Mouse (Mus musculus): ENCODE measurements at regions not wholly inside any gene's neighbourhood (a gene's known extent, or its start where the extent isn't known, plus 50 kb on each side); places are given as distances from the start of the nearest gene placed in this dataset.

GRCm38 (mm10) chr16:30790036-30790435 lies 190.5 kb downstream of the Fam43a start:
- DNase-seq (ENCODE audit: low spot score) (no peak), ATAC-seq (replicated peaks; ENCODE audit: low FRiP score) (no peak)
- Histone ChIP-seq H3K4me1 (replicated peaks; ENCODE audit: control insufficient read depth, insufficient read depth, low read length) (peaks cover 4% of the 10 kb centered on the region; the same call in 1 of the 2 replicates), H3K4me3 (ENCODE audit: low read depth, low read length) (no peak overlapping the region), H3K9me3 (ENCODE audit: control insufficient read depth, low read length) (no peaks in the 10 kb centered on the region), H3K36me3 (ENCODE audit: control insufficient read depth, insufficient read depth, low read length) (no peaks in the 10 kb centered on the region), H3K4me2 (ENCODE audit: low read depth, low read length, severe bottlenecking) (no peak overlapping the region), H3K27me3 (ENCODE audit: control insufficient read depth, insufficient read depth, low read length) (no peaks in the 10 kb centered on the region), H3K9ac (ENCODE audit: low read length) (no peak overlapping the region; the same call in 1 of the 2 replicates), H3K27ac (ENCODE audit: low read depth, low read length) (no peak overlapping the region)
- WGBS: 55% methylated on average over 3 of the region's 3 CpGs

DNA sequence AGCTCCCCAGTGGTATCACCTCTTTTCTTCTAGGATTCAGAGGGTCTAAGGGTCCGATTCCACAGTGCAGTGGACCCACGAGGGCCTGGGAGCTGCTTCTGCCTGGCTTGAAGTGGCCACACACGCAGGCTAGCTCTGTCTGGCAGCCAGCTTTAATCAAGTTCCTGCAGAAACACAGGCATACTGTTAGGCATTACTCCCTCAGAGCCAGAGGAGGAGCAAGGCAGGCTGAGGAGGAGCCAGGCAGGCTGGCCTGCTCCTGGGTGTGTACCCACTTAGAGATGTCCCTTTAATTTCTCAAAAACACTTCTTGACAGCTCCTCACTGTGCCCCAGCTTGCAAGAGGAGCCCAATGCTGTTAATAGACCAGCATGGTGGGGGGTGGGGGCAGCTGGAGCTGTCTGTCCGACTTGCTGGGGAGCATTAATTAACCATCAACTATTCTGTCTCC lies 191.1 kb downstream of the Fam43a start:
- H3K27ac ChIP-seq (ENCODE audit: low read depth, low read length): peak overlapping the region; percentile 12; the same call in 1 of the 2 replicates
- WGBS: 28% methylated on average over 4 of the region's 4 CpGs
- H3K9ac ChIP-seq (ENCODE audit: low read length): no peak overlapping the region; the same call in 1 of the 2 replicates
- no peaks in the 10 kb centered on the region for H3K9me3 ChIP-seq (ENCODE audit: control insufficient read depth, low read length)
- no peaks in the 10 kb centered on the region for H3K36me3 ChIP-seq (ENCODE audit: control insufficient read depth, insufficient read depth, low read length)
- DNase-seq (ENCODE audit: low spot score) (peak; percentile 58), ATAC-seq (replicated peaks; ENCODE audit: low FRiP score) (0 out of 2 replicates have a peak, but pooled peaks have one; percentile 7)
- no peak overlapping the region for H3K4me2 ChIP-seq (ENCODE audit: low read depth, low read length, severe bottlenecking)
- H3K4me3 ChIP-seq (ENCODE audit: low read depth, low read length): no peak overlapping the region
- peaks cover 4% of the 10 kb centered on the region; the same call in 1 of the 2 replicates for H3K4me1 ChIP-seq (replicated peaks; ENCODE audit: control insufficient read depth, insufficient read depth, low read length)
- no peaks in the 10 kb centered on the region for H3K27me3 ChIP-seq (ENCODE audit: control insufficient read depth, insufficient read depth, low read length)

DNA sequence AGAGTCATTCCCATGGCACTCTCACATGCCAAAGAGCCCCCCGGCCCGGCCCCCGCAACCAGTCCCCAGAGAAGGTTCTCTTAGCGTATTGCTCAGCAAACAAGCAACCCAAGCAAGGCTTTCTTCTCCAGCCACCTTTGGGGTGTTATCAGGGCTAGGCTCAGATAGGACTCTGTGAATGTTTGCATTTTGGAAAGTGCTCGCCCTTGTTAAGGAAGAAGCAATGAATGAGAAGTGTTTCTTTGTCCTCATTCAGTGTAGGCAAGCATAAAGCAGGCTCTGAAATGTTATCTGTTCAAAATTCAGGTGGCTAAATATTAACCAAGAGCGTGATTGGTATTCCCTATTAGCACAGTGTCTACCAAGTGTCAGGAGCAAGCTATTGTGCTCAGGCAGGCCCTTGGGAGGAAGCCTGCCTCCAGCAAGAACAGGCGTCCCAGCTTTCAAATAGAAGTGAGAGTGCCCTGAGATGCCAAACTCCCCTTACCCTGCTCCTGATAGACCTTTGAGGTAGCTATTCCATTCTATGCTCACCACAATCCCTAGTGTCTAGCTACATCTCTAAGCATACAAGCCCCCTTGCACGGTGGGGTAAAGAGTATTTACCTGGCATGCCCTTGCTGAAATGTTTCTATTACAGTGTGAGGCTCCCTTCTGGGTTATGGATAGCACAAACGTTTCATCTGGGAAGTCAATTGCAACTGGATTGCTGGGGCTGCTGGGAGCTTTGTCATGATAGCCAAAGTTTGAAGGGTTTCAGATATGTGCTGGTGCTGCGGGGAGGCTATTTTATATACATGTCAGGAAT lies 191.7 kb downstream of the Fam43a start:
- Histone ChIP-seq H3K4me1 (replicated peaks; ENCODE audit: control insufficient read depth, insufficient read depth, low read length) (peaks cover 4% of the 10 kb centered on the region; the same call in 1 of the 2 replicates), H3K9ac (ENCODE audit: low read length) (no peak overlapping the region), H3K27ac (ENCODE audit: low read depth, low read length) (no peak overlapping the region), H3K9me3 (ENCODE audit: control insufficient read depth, low read length) (no peaks in the 10 kb centered on the region), H3K4me3 (ENCODE audit: low read depth, low read length) (no peak overlapping the region), H3K27me3 (ENCODE audit: control insufficient read depth, insufficient read depth, low read length) (no peaks in the 10 kb centered on the region), H3K4me2 (ENCODE audit: low read depth, low read length, severe bottlenecking) (no peak overlapping the region), H3K36me3 (ENCODE audit: control insufficient read depth, insufficient read depth, low read length) (no peaks in the 10 kb centered on the region)
- no peak for DNase-seq (ENCODE audit: low spot score)
- WGBS: 82% methylated on average over 10 of the region's 10 CpGs
- no peak for ATAC-seq (replicated peaks; ENCODE audit: low FRiP score)

GRCm38 (mm10) chr16:30792738-30793377 lies 193.3 kb downstream of the Fam43a start:
- Histone ChIP-seq H3K36me3 (ENCODE audit: control insufficient read depth, insufficient read depth, low read length) (no peaks in the 10 kb centered on the region), H3K4me3 (ENCODE audit: low read depth, low read length) (no peak overlapping the region), H3K27ac (ENCODE audit: low read depth, low read length) (no peak overlapping the region), H3K27me3 (ENCODE audit: control insufficient read depth, insufficient read depth, low read length) (no peaks in the 10 kb centered on the region), H3K9ac (ENCODE audit: low read length) (no peak overlapping the region), H3K4me2 (ENCODE audit: low read depth, low read length, severe bottlenecking) (no peak overlapping the region), H3K4me1 (replicated peaks; ENCODE audit: control insufficient read depth, insufficient read depth, low read length) (peaks cover 4% of the 10 kb centered on the region; the same call in 1 of the 2 replicates), H3K9me3 (ENCODE audit: control insufficient read depth, low read length) (no peaks in the 10 kb centered on the region)
- WGBS: 84% methylated on average over 11 of the region's 11 CpGs
- DNase-seq (ENCODE audit: low spot score) (no peak), ATAC-seq (replicated peaks; ENCODE audit: low FRiP score) (no peak)

GRCm38 (mm10) chr16:30793378-30793753 lies 193.8 kb downstream of the Fam43a start:
- no peak for DNase-seq (ENCODE audit: low spot score)
- Histone ChIP-seq H3K36me3 (ENCODE audit: control insufficient read depth, insufficient read depth, low read length) (no peaks in the 10 kb centered on the region), H3K9me3 (ENCODE audit: control insufficient read depth, low read length) (no peaks in the 10 kb centered on the region), H3K4me3 (ENCODE audit: low read depth, low read length) (no peak overlapping the region), H3K27ac (ENCODE audit: low read depth, low read length) (no peak overlapping the region), H3K9ac (ENCODE audit: low read length) (no peak overlapping the region), H3K27me3 (ENCODE audit: control insufficient read depth, insufficient read depth, low read length) (no peaks in the 10 kb centered on the region), H3K4me2 (ENCODE audit: low read depth, low read length, severe bottlenecking) (no peak overlapping the region), H3K4me1 (replicated peaks; ENCODE audit: control insufficient read depth, insufficient read depth, low read length) (peaks cover 4% of the 10 kb centered on the region; the same call in 1 of the 2 replicates)
- ATAC-seq (replicated peaks; ENCODE audit: low FRiP score): no peak
- 75% methylated on average over 9 of the region's 9 CpGs for WGBS

DNA sequence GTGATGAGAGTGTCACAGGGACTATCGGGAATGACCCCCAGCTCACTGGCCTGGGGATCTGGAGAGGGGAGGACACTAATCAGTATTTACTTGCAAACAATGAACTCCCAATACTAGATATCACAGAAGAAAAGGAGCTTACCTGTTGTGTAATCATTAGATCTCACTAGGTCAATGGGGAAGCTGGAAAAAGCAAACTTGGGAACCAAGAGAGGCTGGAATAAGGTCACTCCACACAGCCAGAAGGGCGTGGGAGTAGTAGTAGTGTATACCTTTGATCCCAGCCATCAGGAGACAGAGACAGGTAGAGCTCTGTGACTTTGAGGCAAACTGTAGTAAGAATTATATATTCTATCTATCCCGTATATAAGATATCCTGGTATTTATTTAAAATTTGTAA lies 194.3 kb downstream of the Fam43a start:
- no peak overlapping the region for H3K4me3 ChIP-seq (ENCODE audit: low read depth, low read length)
- H3K27me3 ChIP-seq (ENCODE audit: control insufficient read depth, insufficient read depth, low read length): no peaks in the 10 kb centered on the region
- H3K4me2 ChIP-seq (ENCODE audit: low read depth, low read length, severe bottlenecking): no peak overlapping the region
- H3K9ac ChIP-seq (ENCODE audit: low read length): no peak overlapping the region
- no peak for ATAC-seq (replicated peaks; ENCODE audit: low FRiP score)
- DNase-seq (ENCODE audit: low spot score): no peak
- no peaks in the 10 kb centered on the region for H3K36me3 ChIP-seq (ENCODE audit: control insufficient read depth, insufficient read depth, low read length)
- 88% methylated on average over 3 of the region's 3 CpGs for WGBS
- H3K27ac ChIP-seq (ENCODE audit: low read depth, low read length): no peak overlapping the region
- H3K4me1 ChIP-seq (replicated peaks; ENCODE audit: control insufficient read depth, insufficient read depth, low read length): peaks cover 4% of the 10 kb centered on the region; the same call in 1 of the 2 replicates
- H3K9me3 ChIP-seq (ENCODE audit: control insufficient read depth, low read length): no peaks in the 10 kb centered on the region

DNA sequence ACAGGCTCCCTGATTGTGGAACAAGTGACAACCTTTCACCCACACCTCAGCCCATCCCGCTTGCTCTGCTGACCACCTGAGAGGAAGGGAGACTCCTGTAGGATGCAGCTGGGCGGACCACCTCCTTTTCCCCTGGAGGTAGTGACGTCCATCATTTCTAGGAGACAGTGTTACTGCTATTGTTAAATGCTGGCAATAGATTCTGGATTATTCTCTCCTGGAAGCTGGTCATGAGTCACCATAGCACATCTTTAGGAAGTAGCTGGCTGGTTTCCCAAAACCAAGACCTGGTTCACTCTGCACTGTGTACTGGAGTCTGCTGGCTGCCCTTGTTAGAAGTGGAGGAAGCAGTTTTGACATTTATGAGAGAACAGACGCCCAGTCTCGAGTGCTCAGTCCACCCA lies 196.0 kb downstream of the Fam43a start:
- no peak overlapping the region for H3K4me2 ChIP-seq (ENCODE audit: low read depth, low read length, severe bottlenecking)
- H3K27me3 ChIP-seq (ENCODE audit: control insufficient read depth, insufficient read depth, low read length): no peaks in the 10 kb centered on the region
- ATAC-seq (replicated peaks; ENCODE audit: low FRiP score) (no peak), DNase-seq (ENCODE audit: low spot score) (no peak)
- 89% methylated on average over 5 of the region's 5 CpGs for WGBS
- H3K9ac ChIP-seq (ENCODE audit: low read length): no peak overlapping the region
- no peaks in the 10 kb centered on the region for H3K36me3 ChIP-seq (ENCODE audit: control insufficient read depth, insufficient read depth, low read length)
- no peaks in the 10 kb centered on the region for H3K9me3 ChIP-seq (ENCODE audit: control insufficient read depth, low read length)
- H3K4me3 ChIP-seq (ENCODE audit: low read depth, low read length): no peak overlapping the region
- peaks cover 2% of the 10 kb centered on the region; the same call in 1 of the 2 replicates for H3K4me1 ChIP-seq (replicated peaks; ENCODE audit: control insufficient read depth, insufficient read depth, low read length)
- no peak overlapping the region for H3K27ac ChIP-seq (ENCODE audit: low read depth, low read length)

DNA sequence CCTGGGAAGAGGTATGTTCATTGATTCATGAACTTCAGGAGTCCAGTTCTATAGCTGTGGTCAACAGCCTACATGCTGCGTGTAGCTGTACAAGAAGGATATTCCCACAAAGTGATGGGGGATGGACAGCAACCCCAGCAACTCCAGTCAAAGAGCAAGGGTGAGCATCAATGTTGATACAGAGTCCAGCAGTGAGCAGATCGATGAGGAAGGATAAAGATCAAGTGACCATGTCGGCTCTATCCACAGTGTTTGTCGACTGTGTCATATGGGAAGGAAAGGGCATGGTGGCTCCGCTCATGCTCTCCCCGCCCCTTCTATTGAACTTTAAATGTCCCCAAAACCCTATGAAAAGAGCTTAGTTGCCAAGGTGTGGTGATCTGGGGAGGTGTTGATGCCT lies 196.6 kb downstream of the Fam43a start:
- H3K36me3 ChIP-seq (ENCODE audit: control insufficient read depth, insufficient read depth, low read length): no peaks in the 10 kb centered on the region
- no peak overlapping the region for H3K4me3 ChIP-seq (ENCODE audit: low read depth, low read length)
- DNase-seq (ENCODE audit: low spot score) (no peak), ATAC-seq (replicated peaks; ENCODE audit: low FRiP score) (no peak)
- H3K4me1 ChIP-seq (replicated peaks; ENCODE audit: control insufficient read depth, insufficient read depth, low read length): no peaks in the 10 kb centered on the region
- no peak overlapping the region for H3K27ac ChIP-seq (ENCODE audit: low read depth, low read length)
- no peaks in the 10 kb centered on the region for H3K9me3 ChIP-seq (ENCODE audit: control insufficient read depth, low read length)
- 93% methylated on average over 6 of the region's 6 CpGs for WGBS
- no peaks in the 10 kb centered on the region for H3K27me3 ChIP-seq (ENCODE audit: control insufficient read depth, insufficient read depth, low read length)
- no peak overlapping the region for H3K9ac ChIP-seq (ENCODE audit: low read length)
- no peak overlapping the region for H3K4me2 ChIP-seq (ENCODE audit: low read depth, low read length, severe bottlenecking)
